ENCODE assay signal across 16 mouse cellular contexts in genomic region chr7:122344656-122345055, GRCm38 (mm10). TPM values are rescaled to one million over a fixed set of nuclear protein-coding genes. Genes with fewer than 3 reads are reported as not detected.
DNase-seq lines count a peak whose midpoint lies in the region; ATAC-seq and TF ChIP-seq lines count a peak whose summit lies in the region.
"Had no signal": no experiment of that assay in that cellular context is flagged by ENCODE, and none has a peak within 500 bp of the region (broad histone marks: within the 10 kb centered on the region; RNA-seq: fewer than 3 reads in every experiment).

No protein-coding gene starts in this region.

- H3K27ac ChIP-seq in forebrain, embryonic 16.5 days (ENCODE audit: low read length) = no peak overlapping the region
- H3K27ac ChIP-seq in forebrain, embryonic 14.5 days (ENCODE audit: low read depth, low read length) = no peak overlapping the region
- H3K27ac ChIP-seq in lung, embryonic 14.5 days (ENCODE audit: low read depth) = peak overlapping the region; percentile 21; the same call in 1 of the 2 replicates
- H3K27ac ChIP-seq: heart, adult 2 months; hindbrain, embryonic 15.5 days; liver, embryonic 14.5 days; neural tube, embryonic 13.5 days had no signal

- no peaks in the 10 kb centered on the region for H3K27me3 ChIP-seq in forebrain, embryonic 16.5 days (replicated peaks; ENCODE audit: control insufficient read depth, insufficient read depth, low read length)
- H3K27me3 ChIP-seq in forebrain, embryonic 14.5 days (replicated peaks; ENCODE audit: control insufficient read depth, insufficient read depth, low read length) = no peaks in the 10 kb centered on the region
- H3K27me3 ChIP-seq in lung, embryonic 14.5 days (ENCODE audit: insufficient read depth, low read length) = no peaks in the 10 kb centered on the region
- H3K27me3 ChIP-seq: hindbrain, embryonic 15.5 days; neural tube, embryonic 13.5 days had no signal

- no peak for DNase-seq in forebrain, embryonic 14.5 days (ENCODE audit: low spot score)
- DNase-seq in lung, embryonic 14.5 days = peak; percentile 64
- DNase-seq in lung, postnatal 14 days = no peak
- DNase-seq in A20 (ENCODE audit: low read depth, low spot score) = peak; percentile 70
- DNase-seq in left cerebral cortex, postnatal 4 days = peak; percentile 27
- DNase-seq in spleen, postnatal 36 days (ENCODE audit: low spot score in 2 of 2) = no peak
- no peak for DNase-seq in thymus, postnatal 10 days (ENCODE audit: low spot score in 2 of 2)
- DNase-seq: cerebellum, postnatal 36 days; heart, adult 2 months; heart, postnatal 10 days; kidney, adult 11 months; kidney, postnatal 10 days had no signal

- 0 out of 2 replicates have a peak, but pooled peaks have one; percentile 40 for ATAC-seq in forebrain, embryonic 16.5 days
- ATAC-seq in forebrain, embryonic 14.5 days = no peak
- ATAC-seq in lung, embryonic 14.5 days (ENCODE audit: insufficient read depth) = peak; percentile 52

- no peak overlapping the region for H3K4me2 ChIP-seq in forebrain, embryonic 16.5 days (ENCODE audit: low read length)
- no peak overlapping the region for H3K4me2 ChIP-seq in forebrain, embryonic 14.5 days (ENCODE audit: low read length)
- H3K4me2 ChIP-seq in lung, embryonic 14.5 days = peak overlapping the region; percentile 29; the same call in 1 of the 2 replicates
- H3K4me2 ChIP-seq: hindbrain, embryonic 15.5 days; neural tube, embryonic 13.5 days had no signal

- H3K4me3 ChIP-seq in forebrain, embryonic 16.5 days (replicated peaks; ENCODE audit: low read length) = no peak overlapping the region
- no peak overlapping the region for H3K4me3 ChIP-seq in forebrain, embryonic 14.5 days (ENCODE audit: low read depth, low read length)
- no peak overlapping the region for H3K4me3 ChIP-seq in lung, embryonic 14.5 days (ENCODE audit: low read depth, low read length)
- H3K4me3 ChIP-seq: heart, adult 2 months; hindbrain, embryonic 15.5 days; neural tube, embryonic 13.5 days had no signal

- H3K36me3 ChIP-seq in forebrain, embryonic 16.5 days (ENCODE audit: control insufficient read depth, insufficient read depth) = no peaks in the 10 kb centered on the region
- no peaks in the 10 kb centered on the region for H3K36me3 ChIP-seq in forebrain, embryonic 14.5 days (ENCODE audit: control insufficient read depth, insufficient read depth, low read length)
- no peaks in the 10 kb centered on the region for H3K36me3 ChIP-seq in lung, embryonic 14.5 days (ENCODE audit: insufficient read depth)
- H3K36me3 ChIP-seq: hindbrain, embryonic 15.5 days; neural tube, embryonic 13.5 days had no signal

- TF ChIP-seq CTCF in lung, embryonic 14.5 days (IDR thresholded peaks at IDR 0.05; ENCODE audit: low read depth) = no peak

- 68% methylated on average over 7 of the region's 7 CpGs for WGBS in forebrain, embryonic 16.5 days
- WGBS in forebrain, embryonic 14.5 days = 75% methylated on average over 7 of the region's 7 CpGs
- 43% methylated on average over 7 of the region's 7 CpGs for WGBS in lung, embryonic 14.5 days

- peaks cover 5% of the 10 kb centered on the region; the same call in 1 of the 2 replicates for H3K4me1 ChIP-seq in forebrain, embryonic 16.5 days (replicated peaks; ENCODE audit: control insufficient read depth, insufficient read depth, low read length)
- H3K4me1 ChIP-seq in forebrain, embryonic 14.5 days (ENCODE audit: control insufficient read depth, insufficient read depth, low read length) = no peaks in the 10 kb centered on the region
- no peaks in the 10 kb centered on the region for H3K4me1 ChIP-seq in lung, embryonic 14.5 days (ENCODE audit: insufficient read depth)

- intact Hi-C loops in left cerebral cortex, postnatal 4 days (cut with DNase I) = no loop called here

- H3K9me3 ChIP-seq in forebrain, embryonic 16.5 days (ENCODE audit: control insufficient read depth, low read length) = no peaks in the 10 kb centered on the region
- no peaks in the 10 kb centered on the region for H3K9me3 ChIP-seq in forebrain, embryonic 14.5 days (replicated peaks; ENCODE audit: control insufficient read depth, low read length)
- H3K9me3 ChIP-seq in lung, embryonic 14.5 days (ENCODE audit: low read depth, low read length) = no peaks in the 10 kb centered on the region
- H3K9me3 ChIP-seq: hindbrain, embryonic 15.5 days; neural tube, embryonic 13.5 days had no signal

- no peak overlapping the region for H3K9ac ChIP-seq in forebrain, embryonic 16.5 days (replicated peaks; ENCODE audit: low read depth, low read length)
- H3K9ac ChIP-seq in forebrain, embryonic 14.5 days (ENCODE audit: low read length) = no peak overlapping the region
- no peak overlapping the region for H3K9ac ChIP-seq in lung, embryonic 14.5 days
- H3K9ac ChIP-seq: hindbrain, embryonic 15.5 days; liver, embryonic 14.5 days; neural tube, embryonic 13.5 days had no signal

RNA-seq across cellular contexts. Expression of gene Prkcb, which starts 56.1 kb away (rescaled TPM):
- polyA plus RNA-seq in forebrain, embryonic 16.5 days (2015; fragmentation: Nextera tagmentation; extraction: Ambion mirVana) = 50.2 and 60.9 TPM in 2 replicates
- 29.4 and 39.3 TPM in 2 replicates for polyA plus RNA-seq in forebrain, embryonic 14.5 days (2014; fragmentation: Nextera tagmentation; extraction: Ambion mirVana)
- 7.5 and 9.7 TPM in 2 replicates for polyA plus RNA-seq in lung, embryonic 14.5 days (2014; fragmentation: Nextera tagmentation; extraction: Ambion mirVana)
- 100 to 1,000 TPM; 365 to 390 TPM for total RNA-seq in left cerebral cortex, postnatal 4 days (2021)

Comparison
In these comparisons a context has a peak if more than half of its experiments do, and no peak if none do; other contexts are left out.
1. DNase-seq: peak in lung, embryonic 14.5 days (single experiment), A20 (single experiment) and left cerebral cortex, postnatal 4 days (single experiment); none in forebrain, embryonic 14.5 days (single experiment), lung, postnatal 14 days (single experiment), spleen, postnatal 36 days (0 of 2) and thymus, postnatal 10 days (0 of 2).